Mouse (Mus musculus) liver, embryonic 15.5 days (tissue): ENCODE results near the gene Morn4. TPM values are rescaled to one million over a fixed set of nuclear protein-coding genes. Genes with fewer than 3 reads are reported as not detected.

Source experiments
- ATAC-seq: fragments of 200-750 bp; cut with Nextera tagmentation; 2 replicates; pipeline ENCODE4 v1.8.0; 2017; ENCODE audit warnings: moderate number of reproducible peaks, mild to moderate bottlenecking, moderate library complexity; ENCODE audit not compliant: insufficient read depth
- H3K27ac ChIP-seq: fragments of 300-500 bp; sonication (generic); replicated peaks from 2 replicates; pipeline ENCODE4 v1.5.1; 2015; ENCODE audit warnings: mild to moderate bottlenecking, inconsistent platforms
- H3K27me3 ChIP-seq: fragments of 300-500 bp; sonication (generic); 2 replicates; pipeline ENCODE4 v1.6.1; 2015; ENCODE audit warnings: mild to moderate bottlenecking, inconsistent platforms
- H3K36me3 ChIP-seq: fragments of 300-500 bp; sonication (generic); replicated peaks from 2 replicates; pipeline ENCODE4 v1.6.1; 2015; ENCODE audit warnings: moderate library complexity, mild to moderate bottlenecking, inconsistent platforms
- H3K4me1 ChIP-seq: fragments of 300-500 bp; sonication (generic); replicated peaks from 2 replicates; pipeline ENCODE4 v1.6.1; 2015; ENCODE audit warnings: inconsistent platforms
- H3K4me2 ChIP-seq: fragments of 300-500 bp; sonication (generic); 2 replicates; pipeline ENCODE4 v1.6.1; 2015; ENCODE audit warnings: moderate library complexity, mild to moderate bottlenecking, inconsistent platforms
- H3K4me3 ChIP-seq: fragments of 300-500 bp; sonication (generic); replicated peaks from 2 replicates; pipeline ENCODE4 v1.5.1; 2015; ENCODE audit warnings: mild to moderate bottlenecking, inconsistent platforms
- H3K9ac ChIP-seq: fragments of 300-500 bp; sonication (generic); 2 replicates; pipeline ENCODE4 v1.6.1; 2015; ENCODE audit warnings: moderate library complexity, mild to moderate bottlenecking, inconsistent platforms
- H3K9me3 ChIP-seq: fragments of 300-500 bp; sonication (generic); replicated peaks from 2 replicates; pipeline ENCODE4 v1.6.1; 2016; ENCODE audit warnings: inconsistent platforms
- WGBS: fragments of 180-500 bp; shearing (Covaris S2); methylation state at CpG from one replicate; pipeline ENCODE4 v1.1.7; 2015; ENCODE audit warnings: mixed read lengths; ENCODE audit not compliant: insufficient replicate concordance; 5-methylcytosine and 5-hydroxymethylcytosine counted together
- polyA plus RNA-seq: library from polyadenylated mRNA; unstranded; fragments of >200 nt; fragmentation: Nextera tagmentation; extraction: Ambion mirVana; gene quantifications from 2 replicates; pipeline ENCODE4 v1.2.1, GENCODE M21; 2015

Morn4 gene
- polyA plus RNA-seq, 1 experiment from 2014 or later = 1.4 TPM

DNA sequence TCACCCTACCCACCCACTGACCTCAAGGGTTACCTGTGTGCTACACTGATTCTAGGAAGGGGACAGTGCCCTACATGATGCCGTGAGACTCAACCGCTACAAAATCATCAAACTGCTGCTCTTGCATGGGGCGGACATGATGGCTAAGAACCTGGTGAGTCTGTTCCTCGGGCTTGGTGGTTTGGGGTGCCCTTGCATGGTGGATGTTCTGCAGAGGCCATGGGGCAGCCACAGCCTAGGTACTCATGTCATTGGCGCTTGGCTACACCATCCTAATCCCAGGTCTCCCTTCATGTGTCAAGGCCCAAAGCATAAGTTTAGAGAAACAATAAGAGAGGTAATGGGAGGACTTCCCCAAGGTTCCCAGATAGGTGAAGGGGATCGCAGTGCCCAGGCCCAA is 42.2 kb downstream of the Morn4 start:
- 77% methylated on average over 6 of the region's 6 CpGs for WGBS

GRCm38 (mm10) chr19:42038310-42038709 is 47.8 kb downstream of the Morn4 start:
- no peaks in the 10 kb centered on the region for H3K9me3 ChIP-seq
- ATAC-seq = no peak
- H3K4me2 ChIP-seq = no peak overlapping the region
- WGBS = 77% methylated on average over 12 of the region's 12 CpGs
- peaks cover 18% of the 10 kb centered on the region for H3K27me3 ChIP-seq
- H3K36me3 ChIP-seq = no peaks in the 10 kb centered on the region
- no peak overlapping the region for H3K27ac ChIP-seq
- H3K9ac ChIP-seq = no peak overlapping the region
- H3K4me3 ChIP-seq = no peak overlapping the region
- 0 out of 2 replicates have a peak, but pooled peaks cover 5% of the 10 kb centered on the region for H3K4me1 ChIP-seq

More for the DNA sequence above, 42.2 kb downstream of the Morn4 start:
- Histone ChIP-seq H3K27ac (no peak overlapping the region), H3K36me3 (no peaks in the 10 kb centered on the region), H3K4me2 (no peak overlapping the region), H3K9me3 (no peaks in the 10 kb centered on the region), H3K27me3 (peaks cover 18% of the 10 kb centered on the region), H3K4me3 (no peak overlapping the region), H3K4me1 (0 out of 2 replicates have a peak, but pooled peaks cover 5% of the 10 kb centered on the region), H3K9ac (no peak overlapping the region)
- ATAC-seq = no peak

- WGBS = 70% methylated on average over 11 of the region's 11 CpGs
- ATAC-seq = no peak
- Histone ChIP-seq H3K4me1 (0 out of 2 replicates have a peak, but pooled peaks cover 5% of the 10 kb centered on the region), H3K4me2 (no peak overlapping the region), H3K9ac (no peak overlapping the region), H3K36me3 (no peaks in the 10 kb centered on the region), H3K4me3 (no peak overlapping the region), H3K27ac (no peak overlapping the region), H3K27me3 (peaks cover 18% of the 10 kb centered on the region), H3K9me3 (no peaks in the 10 kb centered on the region)
Observed at GRCm38 (mm10) chr19:42037167-42037702, 48.9 kb downstream of the Morn4 start.

- H3K27ac ChIP-seq = no peak overlapping the region
- WGBS = 66% methylated on average over 3 of the region's 3 CpGs
- H3K36me3 ChIP-seq = no peaks in the 10 kb centered on the region
- H3K9me3 ChIP-seq = no peaks in the 10 kb centered on the region
- 0 out of 2 replicates have a peak, but pooled peaks cover 5% of the 10 kb centered on the region for H3K4me1 ChIP-seq
- ATAC-seq = no peak
- no peak overlapping the region for H3K9ac ChIP-seq
- H3K4me2 ChIP-seq = no peak overlapping the region
- H3K4me3 ChIP-seq = no peak overlapping the region
- H3K27me3 ChIP-seq = peaks cover 18% of the 10 kb centered on the region
Observed at GRCm38 (mm10) chr19:42036357-42036756, 49.8 kb downstream of the Morn4 start.

- Histone ChIP-seq H3K27ac (no peak within 1 kb of the TSS), H3K36me3 (no peaks in the 10 kb centered on the region), H3K9me3 (no peaks in the 10 kb centered on the region), H3K4me2 (no peak within 1 kb of the TSS), H3K27me3 (peaks cover 16% of the 10 kb centered on the region), H3K9ac (no peak within 1 kb of the TSS), H3K4me3 (no peak within 1 kb of the TSS), H3K4me1 (0 out of 2 replicates have a peak, but pooled peaks cover 5% of the 10 kb centered on the region)
- ATAC-seq = peak; percentile 44
- 59% methylated on average over 19 of the region's 19 CpGs for WGBS
Observed at GRCm38 (mm10) chr19:42035456-42036248, 50.5 kb downstream of the Morn4 start, which contains the start of gene Ankrd2. Gene Ankrd2, plus strand, starts transcription at chr19:42036000.

- H3K9ac ChIP-seq = no peak overlapping the region
- H3K27ac ChIP-seq = no peak overlapping the region
- no peak for ATAC-seq
- H3K4me2 ChIP-seq = no peak overlapping the region
- peaks cover 9% of the 10 kb centered on the region for H3K27me3 ChIP-seq
- no peak overlapping the region for H3K4me3 ChIP-seq
- H3K9me3 ChIP-seq = no peaks in the 10 kb centered on the region
- 0 out of 2 replicates have a peak, but pooled peaks cover 5% of the 10 kb centered on the region for H3K4me1 ChIP-seq
- no peaks in the 10 kb centered on the region for H3K36me3 ChIP-seq
- WGBS = 59% methylated on average over 11 of the region's 11 CpGs
Observed at GRCm38 (mm10) chr19:42034881-42035455, 51.2 kb downstream of the Morn4 start.

DNA sequence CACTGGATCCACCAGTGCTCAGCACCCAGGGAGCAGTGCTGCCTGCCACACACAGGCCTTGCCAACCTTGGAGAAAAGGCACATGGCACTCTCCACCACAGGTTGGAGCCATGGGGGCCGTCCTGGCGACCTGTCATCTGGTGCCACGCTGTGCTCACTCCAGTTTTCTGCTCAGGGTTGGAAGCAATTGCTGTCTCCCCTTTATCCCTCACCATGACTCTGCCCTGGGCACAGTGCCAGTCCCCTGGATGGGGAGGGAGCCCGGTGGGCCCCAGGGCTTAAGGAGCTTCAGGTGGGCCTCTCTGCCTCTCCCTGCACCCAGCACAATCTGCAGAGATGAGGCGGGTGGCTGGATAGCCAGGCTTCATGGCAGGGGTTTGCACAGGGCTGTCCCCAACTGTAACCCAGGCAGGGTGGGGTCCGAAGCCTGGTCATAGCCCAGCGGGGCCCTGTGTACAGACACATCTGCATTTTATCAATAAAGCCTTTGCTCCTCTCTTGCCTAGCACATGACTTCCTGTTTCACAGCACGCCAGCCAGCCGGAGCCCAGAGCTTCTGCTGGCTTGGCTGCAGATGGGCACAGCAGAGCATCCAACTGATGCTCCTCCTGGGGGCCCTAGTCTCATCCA is 51.9 kb downstream of the Morn4 start:
- no peak overlapping the region for H3K9ac ChIP-seq
- H3K4me3 ChIP-seq = no peak overlapping the region
- 41% methylated on average over 9 of the region's 9 CpGs for WGBS
- 0 out of 2 replicates have a peak, but pooled peaks cover 5% of the 10 kb centered on the region for H3K4me1 ChIP-seq
- 0 out of 2 replicates have a peak, but pooled peaks cover 2% of the 10 kb centered on the region for H3K27me3 ChIP-seq
- no peaks in the 10 kb centered on the region for H3K36me3 ChIP-seq
- no peaks in the 10 kb centered on the region for H3K9me3 ChIP-seq
- H3K27ac ChIP-seq = no peak overlapping the region
- H3K4me2 ChIP-seq = no peak overlapping the region
- ATAC-seq = no peak

GRCm38 (mm10) chr19:42033611-42034010 is 52.5 kb downstream of the Morn4 start:
- no peaks in the 10 kb centered on the region for H3K9me3 ChIP-seq
- no peaks in the 10 kb centered on the region for H3K36me3 ChIP-seq
- H3K9ac ChIP-seq = no peak overlapping the region
- no peaks in the 10 kb centered on the region for H3K27me3 ChIP-seq
- WGBS = 77% methylated on average over 14 of the region's 14 CpGs
- no peak overlapping the region for H3K4me3 ChIP-seq
- H3K27ac ChIP-seq = no peak overlapping the region
- 0 out of 2 replicates have a peak, but pooled peaks cover 5% of the 10 kb centered on the region for H3K4me1 ChIP-seq
- no peak for ATAC-seq
- H3K4me2 ChIP-seq = no peak overlapping the region

- ATAC-seq = no peak
- Histone ChIP-seq H3K9me3 (no peaks in the 10 kb centered on the region), H3K27me3 (no peaks in the 10 kb centered on the region), H3K4me2 (no peak overlapping the region), H3K36me3 (no peaks in the 10 kb centered on the region), H3K27ac (no peak overlapping the region), H3K9ac (no peak overlapping the region), H3K4me3 (no peak overlapping the region), H3K4me1 (0 out of 2 replicates have a peak, but pooled peaks cover 9% of the 10 kb centered on the region)
- WGBS = 67% methylated on average over 5 of the region's 5 CpGs
Observed at GRCm38 (mm10) chr19:42031112-42031511, 55.0 kb downstream of the Morn4 start.

GRCm38 (mm10) chr19:42026158-42026557 is 60.0 kb downstream of the Morn4 start:
- Histone ChIP-seq H3K4me2 (no peak overlapping the region), H3K27me3 (no peaks in the 10 kb centered on the region), H3K4me1 (peaks cover 4% of the 10 kb centered on the region; the same call in 1 of the 2 replicates), H3K9ac (no peak overlapping the region), H3K27ac (no peak overlapping the region), H3K9me3 (no peaks in the 10 kb centered on the region), H3K36me3 (no peaks in the 10 kb centered on the region), H3K4me3 (no peak overlapping the region)
- ATAC-seq = no peak
- WGBS = 3% methylated on average over 5 of the region's 5 CpGs
